Mouse (Mus musculus): ENCODE measurements around the gene Slc35f1. TPM values are rescaled to one million over a fixed set of nuclear protein-coding genes. Genes with fewer than 3 reads are reported as not detected.

Slc35f1 gene
- polyA plus RNA-seq, 1 experiment, result 0.02 TPM

GRCm38 (mm10) chr10:53124365-53124764 is 434.0 kb downstream of the Slc35f1 start:
- Histone ChIP-seq H3K4me1 (ENCODE audit: control insufficient read depth, insufficient read depth, low read length) (no peaks in the 10 kb centered on the region), H3K27me3 (ENCODE audit: control insufficient read depth, insufficient read depth, low read length) (no peaks in the 10 kb centered on the region), H3K27ac (ENCODE audit: control insufficient read depth, insufficient read depth, low read depth, low read length) (no peak overlapping the region), H3K4me3 (ENCODE audit: control insufficient read depth, low read depth, low read length) (no peak overlapping the region), H3K36me3 (ENCODE audit: control insufficient read depth, insufficient read depth, low read length) (no peaks in the 10 kb centered on the region)
- no peak for TF ChIP-seq CTCF (IDR thresholded peaks at IDR 0.05; ENCODE audit: control insufficient read depth, insufficient read depth, insufficient replicate concordance, low read depth, low read length)
- TF ChIP-seq POLR2A (IDR thresholded peaks at IDR 0.05; ENCODE audit: control insufficient read depth, low read depth, low read length), result no peak

GRCm38 (mm10) chr10:53132707-53133106 is 442.4 kb downstream of the Slc35f1 start:
- Histone ChIP-seq H3K4me3 (ENCODE audit: control insufficient read depth, low read depth, low read length) (no peak overlapping the region), H3K4me1 (ENCODE audit: control insufficient read depth, insufficient read depth, low read length) (no peaks in the 10 kb centered on the region), H3K27me3 (ENCODE audit: control insufficient read depth, insufficient read depth, low read length) (no peaks in the 10 kb centered on the region), H3K27ac (ENCODE audit: control insufficient read depth, insufficient read depth, low read depth, low read length) (no peak overlapping the region), H3K36me3 (ENCODE audit: control insufficient read depth, insufficient read depth, low read length) (no peaks in the 10 kb centered on the region)
- TF ChIP-seq CTCF (IDR thresholded peaks at IDR 0.05; ENCODE audit: control insufficient read depth, insufficient read depth, insufficient replicate concordance, low read depth, low read length) (no peak), POLR2A (IDR thresholded peaks at IDR 0.05; ENCODE audit: control insufficient read depth, low read depth, low read length) (no peak)

- Histone ChIP-seq H3K4me1 (ENCODE audit: control insufficient read depth, insufficient read depth, low read length) (no peaks in the 10 kb centered on the region), H3K36me3 (ENCODE audit: control insufficient read depth, insufficient read depth, low read length) (no peaks in the 10 kb centered on the region), H3K27me3 (ENCODE audit: control insufficient read depth, insufficient read depth, low read length) (no peaks in the 10 kb centered on the region), H3K4me3 (ENCODE audit: control insufficient read depth, low read depth, low read length) (no peak overlapping the region), H3K27ac (ENCODE audit: control insufficient read depth, insufficient read depth, low read depth, low read length) (no peak overlapping the region)
- no peak for TF ChIP-seq POLR2A (IDR thresholded peaks at IDR 0.05; ENCODE audit: control insufficient read depth, low read depth, low read length)
- TF ChIP-seq CTCF (IDR thresholded peaks at IDR 0.05; ENCODE audit: control insufficient read depth, insufficient read depth, insufficient replicate concordance, low read depth, low read length), result no peak
These were observed 460.0 kb downstream of the Slc35f1 start for GRCm38 (mm10) chr10:53150321-53150720.

- TF ChIP-seq CTCF (IDR thresholded peaks at IDR 0.05; ENCODE audit: control insufficient read depth, insufficient read depth, insufficient replicate concordance, low read depth, low read length) (no peak), POLR2A (IDR thresholded peaks at IDR 0.05; ENCODE audit: control insufficient read depth, low read depth, low read length) (no peak)
- Histone ChIP-seq H3K27me3 (ENCODE audit: control insufficient read depth, insufficient read depth, low read length) (no peaks in the 10 kb centered on the region), H3K36me3 (ENCODE audit: control insufficient read depth, insufficient read depth, low read length) (no peaks in the 10 kb centered on the region), H3K4me3 (ENCODE audit: control insufficient read depth, low read depth, low read length) (no peak overlapping the region), H3K27ac (ENCODE audit: control insufficient read depth, insufficient read depth, low read depth, low read length) (no peak overlapping the region), H3K4me1 (ENCODE audit: control insufficient read depth, insufficient read depth, low read length) (no peaks in the 10 kb centered on the region)
These were observed 460.6 kb downstream of the Slc35f1 start for GRCm38 (mm10) chr10:53150916-53151315.

GRCm38 (mm10) chr10:53156374-53156773 is 466.0 kb downstream of the Slc35f1 start:
- Histone ChIP-seq H3K4me1 (ENCODE audit: control insufficient read depth, insufficient read depth, low read length) (no peaks in the 10 kb centered on the region), H3K27me3 (ENCODE audit: control insufficient read depth, insufficient read depth, low read length) (no peaks in the 10 kb centered on the region), H3K27ac (ENCODE audit: control insufficient read depth, insufficient read depth, low read depth, low read length) (no peak overlapping the region), H3K36me3 (ENCODE audit: control insufficient read depth, insufficient read depth, low read length) (no peaks in the 10 kb centered on the region), H3K4me3 (ENCODE audit: control insufficient read depth, low read depth, low read length) (no peak overlapping the region)
- no peak for TF ChIP-seq POLR2A (IDR thresholded peaks at IDR 0.05; ENCODE audit: control insufficient read depth, low read depth, low read length)
- no peak for TF ChIP-seq CTCF (IDR thresholded peaks at IDR 0.05; ENCODE audit: control insufficient read depth, insufficient read depth, insufficient replicate concordance, low read depth, low read length)

- no peak for TF ChIP-seq POLR2A (IDR thresholded peaks at IDR 0.05; ENCODE audit: control insufficient read depth, low read depth, low read length)
- TF ChIP-seq CTCF (IDR thresholded peaks at IDR 0.05; ENCODE audit: control insufficient read depth, insufficient read depth, insufficient replicate concordance, low read depth, low read length), result no peak
- Histone ChIP-seq H3K4me3 (ENCODE audit: control insufficient read depth, low read depth, low read length) (no peak overlapping the region), H3K4me1 (ENCODE audit: control insufficient read depth, insufficient read depth, low read length) (no peaks in the 10 kb centered on the region), H3K27me3 (ENCODE audit: control insufficient read depth, insufficient read depth, low read length) (no peaks in the 10 kb centered on the region), H3K36me3 (ENCODE audit: control insufficient read depth, insufficient read depth, low read length) (no peaks in the 10 kb centered on the region), H3K27ac (ENCODE audit: control insufficient read depth, insufficient read depth, low read depth, low read length) (no peak overlapping the region)
These were observed 467.4 kb downstream of the Slc35f1 start for GRCm38 (mm10) chr10:53157740-53158139.
